Mouse (Mus musculus) adrenal gland, postnatal 0 days (tissue): Measurements from ENCODE around the gene Gm17689. TPM values are rescaled to one million over a fixed set of nuclear protein-coding genes. Genes with fewer than 3 reads are reported as not detected.

Experiments
- polyA plus RNA-seq: library from polyadenylated mRNA; unstranded; fragments of >200 nt; fragmentation: Nextera tagmentation; extraction: Ambion mirVana; gene quantifications from 2 replicates; pipeline ENCODE4 v1.2.1, GENCODE M21; 2015

The Gm17689 gene
- not detected in 2 replicates for polyA plus RNA-seq

DNA sequence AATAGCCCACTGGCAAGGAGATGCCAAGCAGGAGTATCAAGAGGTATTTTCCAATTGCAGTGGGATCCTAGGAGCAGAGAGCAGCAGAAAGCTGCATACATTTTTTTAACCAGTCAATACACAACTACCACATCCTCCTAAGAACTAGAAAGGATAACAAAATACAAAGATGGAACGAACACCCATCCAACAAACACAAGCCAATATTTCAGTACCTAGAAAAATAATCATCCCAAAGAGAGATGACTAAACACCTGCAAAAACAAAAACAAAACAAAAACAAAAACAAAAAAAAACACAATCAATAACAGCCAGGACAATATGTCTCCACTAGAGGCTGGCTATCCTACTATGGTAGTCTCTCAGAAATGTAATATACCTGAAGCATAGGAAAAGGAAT is at the start of gene Gm17689:
Gene Gm17689, minus strand, starts transcription at position 101 of the 400 bp plus-strand sequence.

DNA sequence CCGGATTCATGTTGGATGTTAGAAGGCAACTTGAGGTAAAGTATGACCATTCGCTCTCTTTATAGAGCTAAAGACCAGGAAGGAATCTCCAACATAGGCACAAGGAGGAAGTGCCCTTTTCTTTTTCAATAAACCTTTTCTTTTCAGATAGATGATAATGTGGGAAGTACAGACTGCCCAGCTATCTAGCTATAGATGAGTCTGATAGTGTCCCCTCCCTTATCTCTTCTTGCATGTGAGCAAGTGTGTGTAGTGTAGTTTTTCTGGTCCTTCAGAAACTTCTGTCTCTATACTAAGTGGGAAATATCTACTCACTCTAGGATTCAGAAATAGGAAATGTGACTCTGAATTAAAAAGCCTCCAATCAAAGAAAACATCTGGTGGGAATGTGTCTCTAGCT is 40.6 kb downstream of the Gm17689 start, which contains the start of gene Gm5615:
Gene Gm5615, minus strand, starts transcription at position 101 of the 400 bp plus-strand sequence.

Other genes with a start within 250 kb of the Gm17689 start
- gene Gm7257, start 150.8 kb downstream of the Gm17689 start, polyA plus RNA-seq = not detected in 2 replicates
- gene Gm9513, start 107.0 kb downstream of the Gm17689 start, polyA plus RNA-seq = not detected in 2 replicates
- not detected in 2 replicates for gene Gm5615, start 40.7 kb downstream of the Gm17689 start, polyA plus RNA-seq
- not detected in 2 replicates for gene A630095E13Rik, start 60.7 kb upstream of the Gm17689 start, polyA plus RNA-seq
- not detected in 2 replicates for gene Acrv1, start 110.6 kb upstream of the Gm17689 start, polyA plus RNA-seq
- gene Chek1, start 144.4 kb upstream of the Gm17689 start, polyA plus RNA-seq = 9.2 and 9.7 TPM in 2 replicates
- gene Stt3a, start 185.0 kb upstream of the Gm17689 start, polyA plus RNA-seq = 136 and 210 TPM in 2 replicates
- 73.8 and 93.0 TPM in 2 replicates for gene Ei24, start 214.8 kb upstream of the Gm17689 start, polyA plus RNA-seq
- gene Fez1, start 239.2 kb upstream of the Gm17689 start, polyA plus RNA-seq = 20.4 and 41.1 TPM in 2 replicates